Mouse (Mus musculus) CH12.LX (cell line): Measurements from ENCODE around the gene Aldh4a1.

ENCODE experiments used
- CTCF ChIP-seq, 2 experiments: IDR thresholded peaks in 1 of 2; conservative IDR thresholded peaks in 1 of 2; 2 replicates each; pipeline ENCODE4 v1.5.1; 2011 to 2012; ENCODE audit warnings: low read depth in 2 of 2, low read length in 2 of 2, improper control_type of control experiment in 1 of 2, inconsistent platforms in 1 of 2, mild to moderate bottlenecking in 1 of 2, moderate library complexity in 1 of 2
- ELF1 ChIP-seq: IDR thresholded peaks from 2 replicates; pipeline ENCODE4 v1.6.1; 2014; ENCODE audit warnings: low read depth, mild to moderate bottlenecking, inconsistent platforms, low read length, improper control_type of control experiment
- EP300 ChIP-seq: IDR thresholded peaks from 2 replicates; pipeline ENCODE4 v1.6.1; 2011; ENCODE audit warnings: low read length, improper control_type of control experiment
- ETS1 ChIP-seq: conservative IDR thresholded peaks from 2 replicates; pipeline ENCODE4 v1.6.1; 2012; ENCODE audit warnings: low read depth, mild to moderate bottlenecking, inconsistent platforms, low read length, improper control_type of control experiment, moderate library complexity
- KAT2A ChIP-seq: IDR thresholded peaks from 2 replicates; pipeline ENCODE4 v1.6.1; 2012; ENCODE audit warnings: low read length, improper control_type of control experiment, inconsistent platforms; ENCODE audit not compliant: insufficient replicate concordance
- POLR2A ChIP-seq: IDR thresholded peaks from 2 replicates; pipeline ENCODE4 v1.6.1; 2011; ENCODE audit warnings: low read depth, mild to moderate bottlenecking, improper control_type of control experiment, low read length
- POLR2AphosphoS2 ChIP-seq: IDR thresholded peaks from 2 replicates; pipeline ENCODE4 v1.6.1; 2011; ENCODE audit warnings: low read depth, low read length, improper control_type of control experiment

DNA sequence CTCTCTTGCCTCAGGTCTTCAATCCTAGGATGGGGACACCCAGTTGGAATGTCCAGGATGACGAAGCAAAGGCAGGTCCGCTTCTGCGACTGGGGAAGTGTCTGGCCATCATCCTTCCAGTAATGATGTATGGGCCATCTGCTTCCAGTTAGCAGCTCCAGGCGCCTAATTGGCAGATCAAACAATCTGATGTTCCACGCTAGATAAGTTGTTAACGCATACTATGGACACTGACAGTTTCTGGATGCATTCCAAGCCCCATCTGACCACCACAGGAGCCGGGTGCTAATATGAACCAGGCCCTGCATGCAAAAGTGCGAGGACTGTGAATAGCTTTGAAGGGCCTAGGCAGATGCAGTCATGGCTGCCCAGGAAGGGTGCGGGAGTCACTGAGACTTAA, 53.0 kb downstream of the Aldh4a1 start:
- TF ChIP-seq POLR2AphosphoS2 = no peak
- TF ChIP-seq KAT2A = no peak
- no peak for TF ChIP-seq CTCF (conservative IDR thresholded peaks at IDR 0.05 in 1 of 2, IDR thresholded peaks at IDR 0.05 in 1 of 2; ENCODE audit: low read depth in 2 of 2, low read length in 2 of 2)
- TF ChIP-seq EP300 = no peak
- TF ChIP-seq ETS1 = no peak
- no peak for TF ChIP-seq POLR2A
- no peak for TF ChIP-seq ELF1
